Mouse (Mus musculus) megakaryocyte, embryonic 14.5 days (primary cell): Measurements from ENCODE around the gene Kpnb1. TPM values are rescaled to one million over a fixed set of nuclear protein-coding genes. Genes with fewer than 3 reads are reported as not detected.

ENCODE experiments used
- H3K27me3 ChIP-seq: replicated peaks from 2 replicates; pipeline ENCODE3; 2012; ENCODE audit warnings: inconsistent platforms
- H3K36me3 ChIP-seq: replicated peaks from 2 replicates; pipeline ENCODE3; 2012; ENCODE audit warnings: low read length, inconsistent platforms, mixed read lengths
- H3K4me1 ChIP-seq: 2 replicates; pipeline ENCODE4 v1.6.1; 2012; ENCODE audit warnings: inconsistent platforms
- H3K4me3 ChIP-seq: replicated peaks from 2 replicates; pipeline ENCODE3; 2012; ENCODE audit warnings: moderate library complexity, mild to moderate bottlenecking, inconsistent platforms
- H3K9me3 ChIP-seq: 2 replicates; pipeline ENCODE4 v1.6.1; 2012; ENCODE audit warnings: inconsistent platforms
- FLI1 ChIP-seq: IDR thresholded peaks from 2 replicates; pipeline ENCODE4 v1.6.1; 2012; ENCODE audit warnings: low read length, inconsistent platforms, mixed read lengths
- GATA1 ChIP-seq: IDR thresholded peaks from 3 replicates; pipeline ENCODE4 v1.6.1; 2012; ENCODE audit warnings: mixed read lengths, low read length, inconsistent platforms, borderline replicate concordance
- polyA plus RNA-seq: library from polyadenylated mRNA; stranded (reverse); fragments of >175 nt; gene quantifications from 2 replicates; pipeline ENCODE4 v1.2.3, GENCODE M21; 2012; ENCODE audit warnings: low replicate concordance; ENCODE audit not compliant: insufficient read depth

Kpnb1 gene
- polyA plus RNA-seq = 10.2 TPM in 2 replicates

- TF ChIP-seq FLI1 (no peak), GATA1 (no peak)
- Histone ChIP-seq H3K4me3 (peak within 1 kb of the TSS; percentile 98), H3K36me3 (peaks cover 38% of the 10 kb centered on the region), H3K4me1 (peaks cover 69% of the 10 kb centered on the region), H3K27me3 (no peaks in the 10 kb centered on the region), H3K9me3 (no peaks in the 10 kb centered on the region)
Observed at GRCm38 (mm10) chr11:97187764-97188642, at the start of gene Kpnb1. Gene Kpnb1, minus strand, starts transcription at chr11:97187881.

GRCm38 (mm10) chr11:97232436-97232835 lies 44.8 kb upstream of the Kpnb1 start:
- H3K27me3 ChIP-seq = no peaks in the 10 kb centered on the region
- H3K4me3 ChIP-seq = no peak overlapping the region
- H3K4me1 ChIP-seq = no peaks in the 10 kb centered on the region
- peaks cover 93% of the 10 kb centered on the region for H3K36me3 ChIP-seq
- TF ChIP-seq GATA1 (no peak), FLI1 (no peak)
- no peaks in the 10 kb centered on the region for H3K9me3 ChIP-seq

- H3K4me1 ChIP-seq = no peaks in the 10 kb centered on the region
- H3K27me3 ChIP-seq = no peaks in the 10 kb centered on the region
- H3K9me3 ChIP-seq = no peaks in the 10 kb centered on the region
- H3K36me3 ChIP-seq = peaks cover 94% of the 10 kb centered on the region
- no peak for TF ChIP-seq FLI1
- no peak for TF ChIP-seq GATA1
- H3K4me3 ChIP-seq = no peak overlapping the region
Observed at GRCm38 (mm10) chr11:97229396-97229795, 41.7 kb upstream of the Kpnb1 start.

- Histone ChIP-seq H3K27me3 (no peaks in the 10 kb centered on the region), H3K36me3 (peaks cover 94% of the 10 kb centered on the region), H3K9me3 (no peaks in the 10 kb centered on the region), H3K4me3 (no peak overlapping the region), H3K4me1 (no peaks in the 10 kb centered on the region)
- no peak for TF ChIP-seq FLI1
- TF ChIP-seq GATA1 = no peak
Observed at GRCm38 (mm10) chr11:97228985-97229384, 41.3 kb upstream of the Kpnb1 start.

GRCm38 (mm10) chr11:97226131-97226530 lies 38.5 kb upstream of the Kpnb1 start:
- H3K4me3 ChIP-seq = no peak overlapping the region
- H3K36me3 ChIP-seq = peaks cover 95% of the 10 kb centered on the region
- no peaks in the 10 kb centered on the region for H3K27me3 ChIP-seq
- no peaks in the 10 kb centered on the region for H3K4me1 ChIP-seq
- TF ChIP-seq GATA1 (no peak), FLI1 (no peak)
- H3K9me3 ChIP-seq = no peaks in the 10 kb centered on the region

- TF ChIP-seq FLI1 (no peak), GATA1 (no peak)
- Histone ChIP-seq H3K36me3 (peaks cover 95% of the 10 kb centered on the region), H3K27me3 (no peaks in the 10 kb centered on the region), H3K4me3 (no peak overlapping the region), H3K9me3 (no peaks in the 10 kb centered on the region), H3K4me1 (no peaks in the 10 kb centered on the region)
Observed at GRCm38 (mm10) chr11:97223485-97223884, 35.8 kb upstream of the Kpnb1 start.

GRCm38 (mm10) chr11:97221611-97222010 lies 33.9 kb upstream of the Kpnb1 start:
- TF ChIP-seq GATA1 (no peak), FLI1 (no peak)
- H3K27me3 ChIP-seq = no peaks in the 10 kb centered on the region
- H3K4me3 ChIP-seq = no peak overlapping the region
- no peaks in the 10 kb centered on the region for H3K9me3 ChIP-seq
- peaks cover 95% of the 10 kb centered on the region for H3K36me3 ChIP-seq
- no peaks in the 10 kb centered on the region for H3K4me1 ChIP-seq

GRCm38 (mm10) chr11:97220211-97220610 lies 32.5 kb upstream of the Kpnb1 start:
- no peaks in the 10 kb centered on the region for H3K27me3 ChIP-seq
- H3K4me3 ChIP-seq = no peak overlapping the region
- H3K36me3 ChIP-seq = peaks cover 93% of the 10 kb centered on the region
- H3K4me1 ChIP-seq = no peaks in the 10 kb centered on the region
- no peaks in the 10 kb centered on the region for H3K9me3 ChIP-seq
- TF ChIP-seq GATA1 = no peak
- no peak for TF ChIP-seq FLI1

GRCm38 (mm10) chr11:97214411-97214810 lies 26.7 kb upstream of the Kpnb1 start:
- H3K36me3 ChIP-seq = peaks cover 96% of the 10 kb centered on the region

GRCm38 (mm10) chr11:97210728-97211400 lies 23.2 kb upstream of the Kpnb1 start:
- H3K4me1 ChIP-seq = peaks cover 6% of the 10 kb centered on the region; the same call in 1 of the 2 replicates
- no peaks in the 10 kb centered on the region for H3K27me3 ChIP-seq
- no peak for TF ChIP-seq FLI1
- TF ChIP-seq GATA1 = no peak
- H3K9me3 ChIP-seq = no peaks in the 10 kb centered on the region
- peak overlapping the region; percentile 16 for H3K4me3 ChIP-seq
- H3K36me3 ChIP-seq = peaks cover 98% of the 10 kb centered on the region

More at GRCm38 (mm10) chr11:97214411-97214810, 26.7 kb upstream of the Kpnb1 start:
- Histone ChIP-seq H3K27me3 (no peaks in the 10 kb centered on the region), H3K4me3 (no peak overlapping the region), H3K4me1 (peaks cover 3% of the 10 kb centered on the region; the same call in 1 of the 2 replicates), H3K9me3 (no peaks in the 10 kb centered on the region)
- TF ChIP-seq FLI1 (no peak), GATA1 (no peak)
